Mouse (Mus musculus): ENCODE measurements around the gene Nkain1. TPM values are rescaled to one million over a fixed set of nuclear protein-coding genes. Genes with fewer than 3 reads are reported as not detected.

The Nkain1 gene
- polyA plus RNA-seq, 1 experiment from 2014 or later: 0.44 TPM

- H3K27me3 ChIP-seq: no peaks in the 10 kb centered on the region
- no peak overlapping the region for H3K27ac ChIP-seq
- H3K4me3 ChIP-seq: no peak overlapping the region
- no peaks in the 10 kb centered on the region for H3K36me3 ChIP-seq
- 83% methylated on average over 8 of the region's 8 CpGs for WGBS
- no peak overlapping the region for H3K9ac ChIP-seq
- H3K4me1 ChIP-seq (replicated peaks): peaks cover 17% of the 10 kb centered on the region
- H3K4me2 ChIP-seq: no peak overlapping the region
- no peak for ATAC-seq (replicated peaks; ENCODE audit: insufficient number of reproducible peaks, insufficient read depth, low FRiP score, low read depth)
- no peaks in the 10 kb centered on the region for H3K9me3 ChIP-seq (replicated peaks)
These were observed 24.8 kb downstream of the Nkain1 start for GRCm38 (mm10) chr4:130549189-130549588.

GRCm38 (mm10) chr4:130546798-130547562, 27.0 kb downstream of the Nkain1 start:
- H3K9me3 ChIP-seq (replicated peaks): no peaks in the 10 kb centered on the region
- H3K4me1 ChIP-seq (replicated peaks): 0 out of 2 replicates have a peak, but pooled peaks cover 5% of the 10 kb centered on the region
- H3K4me2 ChIP-seq: no peak overlapping the region
- H3K9ac ChIP-seq: no peak overlapping the region
- no peak for ATAC-seq (replicated peaks; ENCODE audit: insufficient number of reproducible peaks, insufficient read depth, low FRiP score, low read depth)
- H3K4me3 ChIP-seq: no peak overlapping the region
- no peak overlapping the region for H3K27ac ChIP-seq
- no peaks in the 10 kb centered on the region for H3K27me3 ChIP-seq
- WGBS: 42% methylated on average over 13 of the region's 13 CpGs
- H3K36me3 ChIP-seq: no peaks in the 10 kb centered on the region

GRCm38 (mm10) chr4:130544392-130544791, 29.6 kb downstream of the Nkain1 start:
- 0 out of 2 replicates have a peak, but pooled peaks cover 5% of the 10 kb centered on the region for H3K4me1 ChIP-seq (replicated peaks)
- no peak overlapping the region for H3K4me3 ChIP-seq
- ATAC-seq (replicated peaks; ENCODE audit: insufficient number of reproducible peaks, insufficient read depth, low FRiP score, low read depth): no peak
- H3K36me3 ChIP-seq: no peaks in the 10 kb centered on the region
- H3K27ac ChIP-seq: no peak overlapping the region
- H3K27me3 ChIP-seq: no peaks in the 10 kb centered on the region
- H3K4me2 ChIP-seq: no peak overlapping the region
- 64% methylated on average over 9 of the region's 9 CpGs for whole genome bisulfite sequencing
- H3K9ac ChIP-seq: no peak overlapping the region
- no peaks in the 10 kb centered on the region for H3K9me3 ChIP-seq (replicated peaks)

GRCm38 (mm10) chr4:130543121-130543520, 30.9 kb downstream of the Nkain1 start:
- Histone ChIP-seq H3K27me3 (no peaks in the 10 kb centered on the region), H3K4me2 (no peak overlapping the region), H3K27ac (no peak overlapping the region), H3K9me3 (replicated peaks) (no peaks in the 10 kb centered on the region), H3K4me3 (no peak overlapping the region), H3K4me1 (replicated peaks) (0 out of 2 replicates have a peak, but pooled peaks cover 5% of the 10 kb centered on the region), H3K36me3 (no peaks in the 10 kb centered on the region), H3K9ac (no peak overlapping the region)
- WGBS: 72% methylated on average over 4 of the region's 4 CpGs
- ATAC-seq (replicated peaks; ENCODE audit: insufficient number of reproducible peaks, insufficient read depth, low FRiP score, low read depth): no peak

GRCm38 (mm10) chr4:130540831-130541230, 33.1 kb downstream of the Nkain1 start:
- H3K27me3 ChIP-seq: no peaks in the 10 kb centered on the region
- H3K9ac ChIP-seq: no peak overlapping the region
- 75% methylated on average over 4 of the region's 4 CpGs for whole genome bisulfite sequencing
- H3K36me3 ChIP-seq: no peaks in the 10 kb centered on the region
- no peak overlapping the region for H3K27ac ChIP-seq
- no peak overlapping the region for H3K4me3 ChIP-seq
- H3K9me3 ChIP-seq (replicated peaks): no peaks in the 10 kb centered on the region
- no peaks in the 10 kb centered on the region for H3K4me1 ChIP-seq (replicated peaks)
- ATAC-seq (replicated peaks; ENCODE audit: insufficient number of reproducible peaks, insufficient read depth, low FRiP score, low read depth): no peak
- no peak overlapping the region for H3K4me2 ChIP-seq

- Histone ChIP-seq H3K27ac (no peak overlapping the region), H3K4me3 (no peak overlapping the region), H3K4me1 (replicated peaks) (no peaks in the 10 kb centered on the region), H3K36me3 (no peaks in the 10 kb centered on the region), H3K4me2 (no peak overlapping the region), H3K27me3 (no peaks in the 10 kb centered on the region), H3K9me3 (replicated peaks) (no peaks in the 10 kb centered on the region), H3K9ac (no peak overlapping the region)
- no peak for ATAC-seq (replicated peaks; ENCODE audit: insufficient number of reproducible peaks, insufficient read depth, low FRiP score, low read depth)
- 80% methylated on average over 7 of the region's 7 CpGs for WGBS
These were observed 34.3 kb downstream of the Nkain1 start for GRCm38 (mm10) chr4:130539706-130540105.

GRCm38 (mm10) chr4:130539053-130539452, 34.9 kb downstream of the Nkain1 start:
- H3K4me3 ChIP-seq: no peak overlapping the region
- no peak for ATAC-seq (replicated peaks; ENCODE audit: insufficient number of reproducible peaks, insufficient read depth, low FRiP score, low read depth)
- WGBS: 74% methylated on average over 8 of the region's 8 CpGs
- no peak overlapping the region for H3K9ac ChIP-seq
- H3K36me3 ChIP-seq: no peaks in the 10 kb centered on the region
- no peak overlapping the region for H3K4me2 ChIP-seq
- no peaks in the 10 kb centered on the region for H3K4me1 ChIP-seq (replicated peaks)
- H3K27ac ChIP-seq: no peak overlapping the region
- no peaks in the 10 kb centered on the region for H3K9me3 ChIP-seq (replicated peaks)
- H3K27me3 ChIP-seq: no peaks in the 10 kb centered on the region

- no peaks in the 10 kb centered on the region for H3K27me3 ChIP-seq
- no peaks in the 10 kb centered on the region for H3K9me3 ChIP-seq (replicated peaks)
- ATAC-seq (replicated peaks; ENCODE audit: insufficient number of reproducible peaks, insufficient read depth, low FRiP score, low read depth): no peak
- H3K4me1 ChIP-seq (replicated peaks): no peaks in the 10 kb centered on the region
- no peaks in the 10 kb centered on the region for H3K36me3 ChIP-seq
- H3K4me3 ChIP-seq: no peak overlapping the region
- no peak overlapping the region for H3K9ac ChIP-seq
- no peak overlapping the region for H3K4me2 ChIP-seq
- H3K27ac ChIP-seq: no peak overlapping the region
- WGBS: 95% methylated on average over 7 of the region's 7 CpGs
These were observed 36.6 kb downstream of the Nkain1 start for GRCm38 (mm10) chr4:130537371-130537770.

- no peak overlapping the region for H3K4me2 ChIP-seq
- H3K27ac ChIP-seq: no peak overlapping the region
- H3K4me3 ChIP-seq: no peak overlapping the region
- 74% methylated on average over 1 of the region's 1 CpGs for WGBS
- H3K4me1 ChIP-seq (replicated peaks): peaks cover 5% of the 10 kb centered on the region
- H3K27me3 ChIP-seq: no peaks in the 10 kb centered on the region
- H3K9me3 ChIP-seq (replicated peaks): no peaks in the 10 kb centered on the region
- no peak for ATAC-seq (replicated peaks; ENCODE audit: insufficient number of reproducible peaks, insufficient read depth, low FRiP score, low read depth)
- H3K9ac ChIP-seq: no peak overlapping the region
- no peaks in the 10 kb centered on the region for H3K36me3 ChIP-seq
These were observed 38.2 kb downstream of the Nkain1 start for GRCm38 (mm10) chr4:130535789-130536188.

GRCm38 (mm10) chr4:130533975-130534374, 40.0 kb downstream of the Nkain1 start:
- no peaks in the 10 kb centered on the region for H3K36me3 ChIP-seq
- H3K4me2 ChIP-seq: no peak overlapping the region
- no peak for ATAC-seq (replicated peaks; ENCODE audit: insufficient number of reproducible peaks, insufficient read depth, low FRiP score, low read depth)
- H3K4me1 ChIP-seq (replicated peaks): peaks cover 5% of the 10 kb centered on the region
- no peak overlapping the region for H3K27ac ChIP-seq
- no peaks in the 10 kb centered on the region for H3K27me3 ChIP-seq
- 40% methylated on average over 4 of the region's 4 CpGs for WGBS
- no peak overlapping the region for H3K9ac ChIP-seq
- no peaks in the 10 kb centered on the region for H3K9me3 ChIP-seq (replicated peaks)
- no peak overlapping the region for H3K4me3 ChIP-seq

- H3K4me3 ChIP-seq: no peak overlapping the region
- no peak overlapping the region for H3K27ac ChIP-seq
- H3K4me2 ChIP-seq: no peak overlapping the region
- H3K36me3 ChIP-seq: no peaks in the 10 kb centered on the region
- 54% methylated on average over 6 of the region's 6 CpGs for WGBS
- peaks cover 5% of the 10 kb centered on the region for H3K4me1 ChIP-seq (replicated peaks)
- no peak for ATAC-seq (replicated peaks; ENCODE audit: insufficient number of reproducible peaks, insufficient read depth, low FRiP score, low read depth)
- no peaks in the 10 kb centered on the region for H3K9me3 ChIP-seq (replicated peaks)
- H3K27me3 ChIP-seq: no peaks in the 10 kb centered on the region
- no peak overlapping the region for H3K9ac ChIP-seq
These were observed 41.6 kb downstream of the Nkain1 start for GRCm38 (mm10) chr4:130532347-130532746.
